Mouse (Mus musculus) splenic B cell, adult 2 months (primary cell): ENCODE data around the gene Arl3.
A peak's percentile ranks its signal among the peaks of the same experiment; 100 is the strongest.

Experiments used
- DNase-seq: peaks from one replicate; pipeline ENCODE4 v3.0.0-alpha.2; 2011; ENCODE audit warnings: low read depth, low spot score
- H3K27me3 ChIP-seq: 2 replicates; pipeline ENCODE4 v1.6.1; 2012; ENCODE audit warnings: mild to moderate bottlenecking, low read length, moderate library complexity, mixed read lengths; ENCODE audit not compliant: control insufficient read depth, poor library complexity, insufficient read depth, severe bottlenecking
- H3K36me3 ChIP-seq: 2 replicates; pipeline ENCODE4 v1.6.1; 2012; ENCODE audit warnings: mild to moderate bottlenecking, low read length, moderate library complexity, mixed read lengths; ENCODE audit not compliant: control insufficient read depth, poor library complexity, insufficient read depth, severe bottlenecking

Arl3 gene

DNA sequence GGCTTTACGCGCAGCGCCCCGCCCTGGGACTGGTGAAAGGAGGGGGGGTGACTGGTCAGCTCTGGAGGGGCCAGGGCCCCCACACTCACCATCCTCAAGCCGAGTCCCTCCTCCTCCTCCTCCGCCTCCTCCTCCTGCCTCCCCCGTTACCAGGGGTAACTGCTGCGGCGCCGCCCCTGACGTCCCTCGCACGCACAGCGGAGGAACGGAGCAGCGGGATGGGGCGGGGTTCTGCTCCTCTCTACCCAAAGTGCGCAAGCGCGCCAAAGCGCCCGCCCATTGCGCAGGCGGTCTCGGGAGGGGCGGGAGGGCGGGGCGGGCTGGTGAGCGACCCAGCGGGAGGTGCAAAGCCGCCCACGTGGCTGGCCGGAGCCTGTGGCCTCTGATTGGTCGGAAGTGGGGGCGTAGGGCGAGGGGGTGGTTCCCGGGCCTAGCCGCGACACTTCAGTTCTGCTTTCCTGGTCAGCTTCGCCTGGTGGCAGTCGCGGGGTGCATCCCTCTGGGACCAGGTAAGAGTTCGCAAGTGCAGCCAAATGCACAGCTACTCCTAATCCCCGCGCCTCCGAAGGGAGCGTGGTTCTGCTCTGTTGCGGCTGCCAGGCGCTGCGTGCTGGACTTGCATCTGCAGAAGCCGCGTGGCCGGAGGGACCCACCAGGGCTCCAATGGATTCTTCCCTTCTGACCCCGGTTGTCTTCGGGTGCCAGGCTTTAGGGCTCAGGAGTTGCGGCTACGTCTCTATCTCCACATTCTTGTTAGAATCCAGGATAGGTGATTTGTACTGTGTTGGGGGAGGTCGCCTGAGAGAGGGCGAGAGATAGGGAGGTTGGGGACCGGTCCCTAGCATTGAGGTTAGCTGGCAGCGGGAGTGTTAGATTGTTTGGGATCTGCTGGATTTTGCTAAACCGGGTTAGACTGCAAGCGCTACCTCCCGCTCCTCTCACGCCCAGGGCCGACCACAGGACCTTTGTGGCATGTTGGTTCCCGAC is at the start of gene Arl3, which contains the start of gene Sfxn2:
Arl3 (minus strand) TSS at position 248 of the 987 bp plus-strand sequence.
Sfxn2 (plus strand) TSS at position 415 of the 987 bp plus-strand sequence.
- Histone ChIP-seq H3K36me3 (no peaks in the 10 kb centered on the region; the same call in 1 of the 2 replicates), H3K27me3 (no peaks in the 10 kb centered on the region)
- peak; percentile 98 for DNase-seq

GRCm38 (mm10) chr19:46622659-46623193 is 49.7 kb upstream of the Arl3 start:
- DNase-seq: no peak
- Histone ChIP-seq H3K36me3 (no peaks in the 10 kb centered on the region), H3K27me3 (no peaks in the 10 kb centered on the region)

DNA sequence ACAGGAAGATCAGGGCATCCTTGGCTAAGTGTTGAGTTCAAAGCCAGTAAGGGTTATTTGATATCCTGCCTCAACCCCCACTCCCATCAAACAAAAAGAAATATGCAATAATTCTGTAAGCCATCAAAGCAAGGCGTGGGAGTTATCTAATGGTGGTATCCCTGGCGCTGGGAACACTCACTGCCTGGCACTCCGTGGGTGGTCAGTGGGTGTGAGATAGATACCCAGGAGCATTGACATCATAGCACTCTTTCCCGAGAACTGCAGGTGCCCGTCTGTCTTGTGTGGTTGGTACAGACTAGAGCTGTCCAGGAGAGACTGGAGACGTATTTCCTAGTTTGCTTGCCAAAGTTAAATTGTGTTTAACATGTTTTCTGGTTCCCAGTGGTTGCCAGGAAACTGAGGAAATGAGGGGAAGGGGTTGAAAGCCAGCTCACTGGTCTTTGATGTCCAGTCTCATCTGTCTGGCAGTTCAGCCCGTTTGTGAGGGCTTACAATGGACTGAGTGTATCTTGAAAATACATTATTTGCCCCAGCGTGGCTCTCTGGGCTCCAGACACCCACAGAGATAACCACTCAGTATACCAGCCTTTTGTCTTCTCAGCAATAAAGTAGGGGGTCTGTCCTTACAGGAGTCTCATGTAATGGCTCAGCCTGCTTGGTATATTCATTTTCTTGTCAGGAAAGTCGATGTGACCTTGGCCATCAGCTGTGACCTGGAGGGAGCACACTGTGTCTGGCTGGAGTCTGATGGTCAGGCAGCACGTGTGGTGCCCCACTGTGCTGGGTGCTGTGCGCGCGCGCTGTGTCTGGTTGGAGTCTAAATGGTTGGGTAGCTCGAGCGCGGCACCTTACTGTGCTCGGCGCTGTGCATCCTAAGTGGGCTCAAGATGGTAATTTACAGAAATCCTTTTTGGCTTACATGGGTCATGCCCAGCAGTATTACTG is 48.5 kb upstream of the Arl3 start:
- Histone ChIP-seq H3K27me3 (no peaks in the 10 kb centered on the region), H3K36me3 (no peaks in the 10 kb centered on the region; the same call in 1 of the 2 replicates)
- DNase-seq: no peak

DNA sequence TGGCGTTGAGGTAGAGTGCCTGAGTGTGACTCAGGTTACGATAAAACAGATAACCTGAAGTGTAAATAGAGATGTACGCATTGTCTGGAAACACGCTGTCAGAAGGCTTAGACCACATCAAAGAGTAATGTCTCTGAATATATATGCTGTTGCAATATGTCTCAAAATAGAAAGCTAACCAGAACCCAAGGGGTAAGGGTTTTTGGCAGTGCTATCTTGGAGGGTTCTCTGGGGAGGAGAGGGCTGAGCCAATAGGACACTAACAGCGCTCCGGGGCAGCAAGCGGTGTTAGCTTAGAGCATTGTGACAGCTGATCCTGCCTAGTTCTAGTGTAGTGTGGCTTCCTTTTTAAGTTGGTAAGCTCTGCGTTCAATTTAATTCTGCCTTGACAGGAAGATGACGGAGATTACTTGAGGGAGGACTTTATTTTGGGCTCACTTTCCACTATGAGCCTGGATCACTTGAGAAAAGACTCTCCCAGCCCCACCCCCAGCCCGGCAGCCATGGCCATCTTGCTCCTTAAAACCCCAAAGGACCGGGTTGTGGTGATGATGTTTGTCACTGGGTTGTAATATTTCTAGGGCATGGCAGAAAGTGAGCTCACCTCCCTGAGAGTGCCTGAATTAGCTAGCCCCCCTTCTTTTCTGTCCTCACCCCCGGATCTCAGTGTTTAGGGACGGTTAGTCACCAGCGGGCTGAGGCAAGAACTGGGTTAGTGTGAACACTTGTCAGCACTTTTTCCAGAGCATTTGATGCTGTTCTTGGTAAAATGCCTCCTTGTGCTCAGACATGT is 47.2 kb upstream of the Arl3 start:
- Histone ChIP-seq H3K36me3 (no peaks in the 10 kb centered on the region; the same call in 1 of the 2 replicates), H3K27me3 (no peaks in the 10 kb centered on the region)
- DNase-seq: no peak

GRCm38 (mm10) chr19:46619518-46619917 is 46.5 kb upstream of the Arl3 start:
- peaks cover under 1% of the 10 kb centered on the region; the same call in 1 of the 2 replicates for H3K36me3 ChIP-seq
- H3K27me3 ChIP-seq: no peaks in the 10 kb centered on the region
- no peak for DNase-seq

DNA sequence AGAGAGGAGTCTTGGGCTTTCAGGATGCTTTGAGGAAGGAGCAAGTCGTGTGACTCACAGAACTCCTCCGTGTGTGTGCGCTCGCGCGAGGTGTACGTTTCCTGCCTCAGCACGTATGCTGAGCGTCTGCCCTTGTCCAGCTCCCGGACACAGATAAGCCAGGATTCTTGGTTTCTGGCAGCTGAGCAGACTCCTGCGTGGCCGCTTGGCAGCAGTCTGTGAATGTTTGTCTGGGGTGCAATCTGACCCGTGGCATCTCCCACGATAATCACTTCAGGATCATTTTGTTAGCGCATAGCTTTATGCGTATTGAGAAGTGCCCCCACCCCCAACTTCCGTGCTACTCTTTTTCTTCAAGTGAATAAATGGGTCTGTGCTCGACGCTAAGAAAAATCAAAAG is 46.0 kb upstream of the Arl3 start:
- Histone ChIP-seq H3K27me3 (no peaks in the 10 kb centered on the region), H3K36me3 (peaks cover 2% of the 10 kb centered on the region; the same call in 1 of the 2 replicates)
- DNase-seq: no peak

DNA sequence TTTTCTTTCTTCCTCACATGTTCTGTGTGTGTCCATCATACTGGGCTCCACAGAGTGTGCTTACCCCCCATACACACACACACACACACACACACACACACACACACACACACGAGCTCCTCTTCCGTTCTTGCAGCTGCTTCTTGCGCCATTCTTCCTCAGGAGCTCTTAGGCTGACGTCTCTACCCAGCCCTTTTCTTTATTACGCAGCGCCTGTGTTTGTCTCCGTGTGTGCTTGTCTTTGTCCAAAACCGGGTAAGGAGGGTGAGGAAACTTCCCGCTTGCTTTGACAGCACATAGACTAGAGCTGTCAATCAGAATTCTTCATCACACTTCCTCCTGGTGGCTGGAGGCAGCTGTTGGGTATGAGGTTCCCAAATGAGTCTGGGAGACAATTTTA is 45.3 kb upstream of the Arl3 start:
- Histone ChIP-seq H3K36me3 (peaks cover 2% of the 10 kb centered on the region; the same call in 1 of the 2 replicates), H3K27me3 (no peaks in the 10 kb centered on the region)
- DNase-seq: no peak

DNA sequence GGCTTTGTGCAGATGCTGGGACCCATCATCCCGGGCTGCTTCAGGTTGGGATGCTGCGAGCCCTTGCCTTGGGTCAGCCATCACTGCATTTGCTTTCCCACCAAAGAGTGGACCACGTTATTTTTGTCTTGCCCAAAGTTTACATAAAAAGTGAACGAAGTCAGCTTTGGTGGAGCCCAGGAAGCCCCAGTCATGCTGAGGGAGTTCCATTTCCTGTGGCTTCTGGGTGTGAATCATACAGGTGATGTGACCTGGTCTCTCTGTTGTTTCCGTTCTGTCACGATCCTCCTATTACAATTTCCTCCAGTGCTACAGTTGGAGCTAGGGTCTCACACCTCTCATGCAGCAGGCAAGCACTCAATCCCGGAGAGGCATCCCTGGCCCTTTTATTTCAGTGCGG is 44.4 kb upstream of the Arl3 start:
- H3K36me3 ChIP-seq: peaks cover 4% of the 10 kb centered on the region
- DNase-seq: no peak
- no peaks in the 10 kb centered on the region for H3K27me3 ChIP-seq

DNA sequence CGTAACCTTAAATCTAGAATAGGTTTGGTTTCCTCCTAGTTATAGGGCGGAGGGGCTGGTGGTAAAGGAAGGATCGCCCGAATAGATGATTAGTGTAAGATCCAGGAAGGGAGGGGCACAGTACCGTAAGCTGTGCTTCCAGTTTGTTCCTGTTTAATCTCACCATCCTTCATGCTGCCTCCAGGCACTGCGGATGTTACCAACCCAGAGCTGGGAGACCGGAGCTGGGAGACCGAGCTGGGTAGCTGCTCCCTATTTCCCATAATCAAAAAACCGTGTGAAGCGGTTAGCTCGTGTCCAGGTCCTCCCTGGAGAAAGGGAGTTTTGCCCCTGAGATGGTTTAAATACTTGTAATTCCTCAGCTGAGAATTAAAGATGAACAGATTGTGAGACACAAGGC is 43.4 kb upstream of the Arl3 start:
- Histone ChIP-seq H3K36me3 (peaks cover 4% of the 10 kb centered on the region), H3K27me3 (no peaks in the 10 kb centered on the region)
- DNase-seq: no peak

- H3K27me3 ChIP-seq: no peaks in the 10 kb centered on the region
Observed at GRCm38 (mm10) chr19:46608158-46608557, 35.2 kb upstream of the Arl3 start.

DNA sequence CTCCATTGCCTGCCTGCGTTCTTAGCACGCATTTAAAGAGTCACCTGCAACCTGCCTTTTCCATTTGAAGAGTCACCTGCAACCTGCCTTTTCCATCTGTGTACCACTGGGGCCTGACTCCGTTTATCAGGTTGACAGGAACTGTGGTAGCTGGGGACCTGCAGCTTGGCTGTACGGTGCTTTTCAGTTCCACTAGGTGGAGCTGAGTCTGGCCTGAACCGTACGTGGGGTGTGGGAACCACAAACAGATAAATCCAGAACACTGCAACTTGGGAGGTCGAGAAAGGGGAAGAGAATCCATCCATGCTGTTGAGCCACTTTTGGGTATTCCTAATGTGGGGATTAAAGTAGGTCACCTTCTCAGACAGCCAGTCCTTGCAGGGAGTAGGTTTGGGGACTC is 34.4 kb upstream of the Arl3 start:
- Histone ChIP-seq H3K36me3 (0 out of 2 replicates have a peak, but pooled peaks cover 3% of the 10 kb centered on the region), H3K27me3 (no peaks in the 10 kb centered on the region)
- DNase-seq: peak; percentile 32

More at GRCm38 (mm10) chr19:46608158-46608557, 35.2 kb upstream of the Arl3 start:
- no peak for DNase-seq
- peaks cover 5% of the 10 kb centered on the region; the same call in 1 of the 2 replicates for H3K36me3 ChIP-seq

- H3K27me3 ChIP-seq: no peaks in the 10 kb centered on the region
- DNase-seq: peak; percentile 26
- 0 out of 2 replicates have a peak, but pooled peaks cover 3% of the 10 kb centered on the region for H3K36me3 ChIP-seq
Observed at GRCm38 (mm10) chr19:46606718-46607117, 33.7 kb upstream of the Arl3 start.

- Histone ChIP-seq H3K36me3 (0 out of 2 replicates have a peak, but pooled peaks cover 3% of the 10 kb centered on the region), H3K27me3 (no peaks in the 10 kb centered on the region)
- no peak for DNase-seq
Observed at GRCm38 (mm10) chr19:46602406-46602805, 29.4 kb upstream of the Arl3 start.
